Mouse (Mus musculus): ENCODE measurements at regions not wholly inside any gene's neighbourhood (a gene's known extent, or its start where the extent isn't known, plus 50 kb on each side); places are given as distances from the start of the nearest gene placed in this dataset.

- 92% methylated on average over 6 of the region's 6 CpGs for WGBS
- no peak for DNase-seq (ENCODE audit: low spot score)
- ATAC-seq (replicated peaks; ENCODE audit: insufficient number of reproducible peaks, low FRiP score, low TSS enrichment, low read depth): no peak
- no peak overlapping the region for H3K9ac ChIP-seq (replicated peaks; ENCODE audit: low read length)
- no peak overlapping the region for H3K4me3 ChIP-seq (ENCODE audit: low read depth, low read length)
- no peaks in the 10 kb centered on the region for H3K9me3 ChIP-seq (replicated peaks; ENCODE audit: control insufficient read depth, low read length)
- H3K4me2 ChIP-seq (ENCODE audit: low read depth, low read length): no peak overlapping the region
- H3K27me3 ChIP-seq (ENCODE audit: control insufficient read depth, insufficient read depth, low read length): no peaks in the 10 kb centered on the region
- no peaks in the 10 kb centered on the region for H3K36me3 ChIP-seq (replicated peaks; ENCODE audit: control insufficient read depth, insufficient read depth, low read depth, low read length)
- H3K4me1 ChIP-seq (ENCODE audit: control insufficient read depth, insufficient read depth, low read length): no peaks in the 10 kb centered on the region
- H3K27ac ChIP-seq (replicated peaks; ENCODE audit: low read depth, low read length): no peak overlapping the region
Observed at GRCm38 (mm10) chr8:125317584-125317991, 252.0 kb downstream of the Sipa1l2 start.

- H3K4me1 ChIP-seq (ENCODE audit: control insufficient read depth, insufficient read depth, low read length): no peaks in the 10 kb centered on the region; the same call in 1 of the 2 replicates
- no peak overlapping the region for H3K4me2 ChIP-seq (ENCODE audit: low read depth, low read length)
- no peak overlapping the region for H3K4me3 ChIP-seq (ENCODE audit: low read depth, low read length)
- WGBS: 73% methylated on average over 4 of the region's 4 CpGs
- ATAC-seq (replicated peaks; ENCODE audit: insufficient number of reproducible peaks, low FRiP score, low TSS enrichment, low read depth) (no peak), DNase-seq (ENCODE audit: low spot score) (no peak)
- no peaks in the 10 kb centered on the region for H3K27me3 ChIP-seq (ENCODE audit: control insufficient read depth, insufficient read depth, low read length)
- no peaks in the 10 kb centered on the region for H3K9me3 ChIP-seq (replicated peaks; ENCODE audit: control insufficient read depth, low read length)
- H3K9ac ChIP-seq (replicated peaks; ENCODE audit: low read length): no peak overlapping the region
- H3K36me3 ChIP-seq (replicated peaks; ENCODE audit: control insufficient read depth, insufficient read depth, low read depth, low read length): no peaks in the 10 kb centered on the region
- no peak overlapping the region for H3K27ac ChIP-seq (replicated peaks; ENCODE audit: low read depth, low read length)
Observed at GRCm38 (mm10) chr8:125315736-125316135, 253.9 kb downstream of the Sipa1l2 start.

- WGBS: 85% methylated on average over 6 of the region's 6 CpGs
Observed at GRCm38 (mm10) chr8:125314996-125315395, 254.6 kb downstream of the Sipa1l2 start.

GRCm38 (mm10) chr8:125314221-125314984 lies 255.2 kb downstream of the Sipa1l2 start:
- DNase-seq (ENCODE audit: low spot score) (no peak), ATAC-seq (replicated peaks; ENCODE audit: insufficient number of reproducible peaks, low FRiP score, low TSS enrichment, low read depth) (no peak)
- H3K4me1 ChIP-seq (ENCODE audit: control insufficient read depth, insufficient read depth, low read length): no peaks in the 10 kb centered on the region; the same call in 1 of the 2 replicates
- no peaks in the 10 kb centered on the region for H3K36me3 ChIP-seq (replicated peaks; ENCODE audit: control insufficient read depth, insufficient read depth, low read depth, low read length)
- H3K9ac ChIP-seq (replicated peaks; ENCODE audit: low read length): no peak overlapping the region
- no peaks in the 10 kb centered on the region for H3K27me3 ChIP-seq (ENCODE audit: control insufficient read depth, insufficient read depth, low read length)
- no peak overlapping the region for H3K27ac ChIP-seq (replicated peaks; ENCODE audit: low read depth, low read length)
- no peak overlapping the region for H3K4me2 ChIP-seq (ENCODE audit: low read depth, low read length)
- no peak overlapping the region for H3K4me3 ChIP-seq (ENCODE audit: low read depth, low read length)
- WGBS: 67% methylated on average over 10 of the region's 10 CpGs
- no peaks in the 10 kb centered on the region for H3K9me3 ChIP-seq (replicated peaks; ENCODE audit: control insufficient read depth, low read length)

More at GRCm38 (mm10) chr8:125314996-125315395, 254.6 kb downstream of the Sipa1l2 start:
- Histone ChIP-seq H3K4me3 (ENCODE audit: low read depth, low read length) (no peak overlapping the region), H3K9ac (replicated peaks; ENCODE audit: low read length) (no peak overlapping the region), H3K36me3 (replicated peaks; ENCODE audit: control insufficient read depth, insufficient read depth, low read depth, low read length) (no peaks in the 10 kb centered on the region), H3K27me3 (ENCODE audit: control insufficient read depth, insufficient read depth, low read length) (no peaks in the 10 kb centered on the region), H3K27ac (replicated peaks; ENCODE audit: low read depth, low read length) (no peak overlapping the region), H3K4me2 (ENCODE audit: low read depth, low read length) (no peak overlapping the region), H3K4me1 (ENCODE audit: control insufficient read depth, insufficient read depth, low read length) (no peaks in the 10 kb centered on the region; the same call in 1 of the 2 replicates), H3K9me3 (replicated peaks; ENCODE audit: control insufficient read depth, low read length) (no peaks in the 10 kb centered on the region)
- ATAC-seq (replicated peaks; ENCODE audit: insufficient number of reproducible peaks, low FRiP score, low TSS enrichment, low read depth): no peak
- no peak for DNase-seq (ENCODE audit: low spot score)

GRCm38 (mm10) chr8:125311228-125312053 lies 257.4 kb downstream of the Disc1 start:
- no peaks in the 10 kb centered on the region for H3K27me3 ChIP-seq (ENCODE audit: control insufficient read depth, insufficient read depth, low read length)
- ATAC-seq (replicated peaks; ENCODE audit: insufficient number of reproducible peaks, low FRiP score, low TSS enrichment, low read depth) (no peak), DNase-seq (ENCODE audit: low spot score) (no peak)
- H3K4me1 ChIP-seq (ENCODE audit: control insufficient read depth, insufficient read depth, low read length): no peaks in the 10 kb centered on the region; the same call in 1 of the 2 replicates
- no peak overlapping the region for H3K9ac ChIP-seq (replicated peaks; ENCODE audit: low read length)
- no peaks in the 10 kb centered on the region for H3K36me3 ChIP-seq (replicated peaks; ENCODE audit: control insufficient read depth, insufficient read depth, low read depth, low read length)
- no peak overlapping the region for H3K4me2 ChIP-seq (ENCODE audit: low read depth, low read length)
- H3K4me3 ChIP-seq (ENCODE audit: low read depth, low read length): no peak overlapping the region
- H3K27ac ChIP-seq (replicated peaks; ENCODE audit: low read depth, low read length): no peak overlapping the region
- 48% methylated on average over 11 of the region's 11 CpGs for WGBS
- H3K9me3 ChIP-seq (replicated peaks; ENCODE audit: control insufficient read depth, low read length): no peaks in the 10 kb centered on the region
